Mouse (Mus musculus) forebrain, embryonic 10.5 days (tissue): ENCODE data around the gene Ptpn5. TPM values are rescaled to one million over a fixed set of nuclear protein-coding genes. Genes with fewer than 3 reads are reported as not detected.
A peak's percentile ranks its signal among the peaks of the same experiment; 100 is the strongest.

Experiments
- DNase-seq: peaks from one replicate; pipeline ENCODE4 v3.0.0-alpha.2; 2017; ENCODE audit warnings: low spot score; ENCODE audit errors: extremely low spot score
- H3K27ac ChIP-seq: fragments of 300-500 bp; sonication (generic); 2 replicates; pipeline ENCODE4 v1.5.1; 2016; ENCODE audit warnings: mild to moderate bottlenecking
- H3K27me3 ChIP-seq: fragments of 300-500 bp; sonication (generic); 2 replicates; pipeline ENCODE4 v1.6.1; 2016; ENCODE audit warnings: mild to moderate bottlenecking; ENCODE audit not compliant: poor library complexity, severe bottlenecking
- H3K36me3 ChIP-seq: fragments of 300-500 bp; sonication (generic); replicated peaks from 2 replicates; pipeline ENCODE4 v1.6.1; 2016; ENCODE audit warnings: mild to moderate bottlenecking, moderate library complexity
- H3K4me1 ChIP-seq: fragments of 300-500 bp; sonication (generic); 2 replicates; pipeline ENCODE4 v1.6.1; 2016
- H3K4me3 ChIP-seq: fragments of 300-500 bp; sonication (generic); 2 replicates; pipeline ENCODE4 v1.5.1; 2016; ENCODE audit warnings: mild to moderate bottlenecking, moderate library complexity
- H3K9me3 ChIP-seq: fragments of 300-500 bp; sonication (generic); 2 replicates; pipeline ENCODE4 v1.6.1; 2016; ENCODE audit warnings: mild to moderate bottlenecking, moderate library complexity
- WGBS: fragments of 180-500 bp; shearing (Covaris S2); methylation state at CpG from one replicate; pipeline ENCODE4 v1.1.7; 2016; 5-methylcytosine and 5-hydroxymethylcytosine counted together
- polyA plus RNA-seq: library from polyadenylated mRNA; unstranded; fragments of >200 nt; fragmentation: Nextera tagmentation; extraction: Ambion mirVana; gene quantifications from 2 replicates; pipeline ENCODE4 v1.2.1, GENCODE M21; 2016

Gene Ptpn5
- polyA plus RNA-seq, 1 experiment from 2014 or later = 4.1 TPM

- no peaks in the 10 kb centered on the region for H3K27me3 ChIP-seq
- no peaks in the 10 kb centered on the region; the same call in 1 of the 2 replicates for H3K9me3 ChIP-seq
- DNase-seq = no peak
- no peak overlapping the region for H3K4me3 ChIP-seq
- no peak overlapping the region for H3K27ac ChIP-seq
- no peaks in the 10 kb centered on the region for H3K4me1 ChIP-seq
- H3K36me3 ChIP-seq = no peaks in the 10 kb centered on the region
Measured at GRCm38 (mm10) chr7:47106949-47107348, 26.5 kb downstream of the Ptpn5 start.

- no peaks in the 10 kb centered on the region for H3K4me1 ChIP-seq
- H3K4me3 ChIP-seq = no peak overlapping the region
- no peaks in the 10 kb centered on the region for H3K27me3 ChIP-seq
- H3K36me3 ChIP-seq = no peaks in the 10 kb centered on the region
- H3K9me3 ChIP-seq = no peaks in the 10 kb centered on the region; the same call in 1 of the 2 replicates
- no peak for DNase-seq
- no peak overlapping the region for H3K27ac ChIP-seq
- 91% methylated on average over 1 of the region's 1 CpGs for WGBS
Measured at GRCm38 (mm10) chr7:47103671-47104414, 29.6 kb downstream of the Ptpn5 start.

GRCm38 (mm10) chr7:47102970-47103369, 30.5 kb downstream of the Ptpn5 start:
- Histone ChIP-seq H3K9me3 (no peaks in the 10 kb centered on the region; the same call in 1 of the 2 replicates), H3K36me3 (no peaks in the 10 kb centered on the region), H3K27me3 (no peaks in the 10 kb centered on the region), H3K4me3 (no peak overlapping the region), H3K27ac (no peak overlapping the region), H3K4me1 (no peaks in the 10 kb centered on the region)
- DNase-seq = no peak
- WGBS = 75% methylated on average over 2 of the region's 2 CpGs

GRCm38 (mm10) chr7:47100615-47101014, 32.9 kb downstream of the Ptpn5 start:
- no peaks in the 10 kb centered on the region for H3K9me3 ChIP-seq
- H3K27ac ChIP-seq = no peak overlapping the region
- 70% methylated on average over 6 of the region's 6 CpGs for WGBS
- H3K4me1 ChIP-seq = no peaks in the 10 kb centered on the region
- no peak for DNase-seq
- no peak overlapping the region for H3K4me3 ChIP-seq
- no peaks in the 10 kb centered on the region for H3K36me3 ChIP-seq
- no peaks in the 10 kb centered on the region for H3K27me3 ChIP-seq

- Histone ChIP-seq H3K4me1 (no peaks in the 10 kb centered on the region), H3K27me3 (no peaks in the 10 kb centered on the region), H3K4me3 (no peak overlapping the region), H3K36me3 (no peaks in the 10 kb centered on the region), H3K27ac (no peak overlapping the region), H3K9me3 (no peaks in the 10 kb centered on the region)
- no peak for DNase-seq
- 87% methylated on average over 7 of the region's 7 CpGs for WGBS
Measured at GRCm38 (mm10) chr7:47099306-47099705, 34.2 kb downstream of the Ptpn5 start.

- Histone ChIP-seq H3K4me1 (no peaks in the 10 kb centered on the region), H3K27me3 (no peaks in the 10 kb centered on the region), H3K27ac (no peak overlapping the region), H3K36me3 (no peaks in the 10 kb centered on the region), H3K9me3 (no peaks in the 10 kb centered on the region), H3K4me3 (no peak overlapping the region)
- WGBS = 63% methylated on average over 7 of the region's 7 CpGs
- DNase-seq = no peak
Measured at GRCm38 (mm10) chr7:47098044-47098443, 35.4 kb downstream of the Ptpn5 start.

- Histone ChIP-seq H3K36me3 (no peaks in the 10 kb centered on the region), H3K4me1 (no peaks in the 10 kb centered on the region)
Measured at GRCm38 (mm10) chr7:47094969-47095368, 38.5 kb downstream of the Ptpn5 start.

GRCm38 (mm10) chr7:47093935-47094334, 39.5 kb downstream of the Ptpn5 start:
- H3K27me3 ChIP-seq = no peaks in the 10 kb centered on the region
- no peak overlapping the region for H3K4me3 ChIP-seq
- no peak for DNase-seq
- 91% methylated on average over 5 of the region's 5 CpGs for WGBS
- no peaks in the 10 kb centered on the region for H3K9me3 ChIP-seq
- no peak overlapping the region for H3K27ac ChIP-seq
- no peaks in the 10 kb centered on the region for H3K4me1 ChIP-seq
- no peaks in the 10 kb centered on the region for H3K36me3 ChIP-seq

More at GRCm38 (mm10) chr7:47094969-47095368, 38.5 kb downstream of the Ptpn5 start:
- 78% methylated on average over 2 of the region's 2 CpGs for WGBS
- no peaks in the 10 kb centered on the region for H3K27me3 ChIP-seq
- H3K27ac ChIP-seq = no peak overlapping the region
- no peak overlapping the region for H3K4me3 ChIP-seq
- no peaks in the 10 kb centered on the region for H3K9me3 ChIP-seq
- DNase-seq = no peak

GRCm38 (mm10) chr7:47085075-47085474, 48.4 kb downstream of the Ptpn5 start:
- WGBS = 84% methylated on average over 1 of the region's 1 CpGs
- H3K27me3 ChIP-seq = no peaks in the 10 kb centered on the region

GRCm38 (mm10) chr7:47081277-47081676, 52.2 kb downstream of the Ptpn5 start:
- Histone ChIP-seq H3K36me3 (no peaks in the 10 kb centered on the region), H3K4me1 (no peaks in the 10 kb centered on the region), H3K27ac (no peak overlapping the region), H3K9me3 (no peaks in the 10 kb centered on the region), H3K27me3 (no peaks in the 10 kb centered on the region), H3K4me3 (no peak overlapping the region)
- DNase-seq = peak; percentile 46
- WGBS = 59% methylated on average over 6 of the region's 6 CpGs

More at GRCm38 (mm10) chr7:47085075-47085474, 48.4 kb downstream of the Ptpn5 start:
- Histone ChIP-seq H3K4me3 (no peak overlapping the region), H3K36me3 (no peaks in the 10 kb centered on the region), H3K27ac (no peak overlapping the region), H3K4me1 (no peaks in the 10 kb centered on the region), H3K9me3 (no peaks in the 10 kb centered on the region)
- no peak for DNase-seq

- no peaks in the 10 kb centered on the region for H3K36me3 ChIP-seq
- no peaks in the 10 kb centered on the region for H3K9me3 ChIP-seq
- no peak overlapping the region for H3K4me3 ChIP-seq
- no peak overlapping the region for H3K27ac ChIP-seq
- no peaks in the 10 kb centered on the region for H3K27me3 ChIP-seq
- H3K4me1 ChIP-seq = no peaks in the 10 kb centered on the region
- no peak for DNase-seq
- 85% methylated on average over 3 of the region's 3 CpGs for WGBS
Measured at GRCm38 (mm10) chr7:47080868-47081267, 52.6 kb downstream of the Ptpn5 start.

GRCm38 (mm10) chr7:47077451-47077850, 56.0 kb downstream of the Ptpn5 start:
- WGBS = 74% methylated on average over 8 of the region's 8 CpGs
- Histone ChIP-seq H3K4me1 (peaks cover 14% of the 10 kb centered on the region), H3K9me3 (no peaks in the 10 kb centered on the region), H3K36me3 (no peaks in the 10 kb centered on the region), H3K4me3 (no peak overlapping the region), H3K27ac (no peak overlapping the region), H3K27me3 (no peaks in the 10 kb centered on the region)
- DNase-seq = no peak

GRCm38 (mm10) chr7:47076729-47077128, 56.8 kb downstream of the Ptpn5 start:
- no peaks in the 10 kb centered on the region for H3K9me3 ChIP-seq
- no peaks in the 10 kb centered on the region for H3K27me3 ChIP-seq
- no peak overlapping the region for H3K4me3 ChIP-seq
- H3K4me1 ChIP-seq = peaks cover 14% of the 10 kb centered on the region
- no peaks in the 10 kb centered on the region for H3K36me3 ChIP-seq
- WGBS = 68% methylated on average over 3 of the region's 3 CpGs
- no peak for DNase-seq
- no peak overlapping the region for H3K27ac ChIP-seq
